Comparison of ENCODE assay signal across 17 mouse cellular contexts in the genomic region with DNA sequence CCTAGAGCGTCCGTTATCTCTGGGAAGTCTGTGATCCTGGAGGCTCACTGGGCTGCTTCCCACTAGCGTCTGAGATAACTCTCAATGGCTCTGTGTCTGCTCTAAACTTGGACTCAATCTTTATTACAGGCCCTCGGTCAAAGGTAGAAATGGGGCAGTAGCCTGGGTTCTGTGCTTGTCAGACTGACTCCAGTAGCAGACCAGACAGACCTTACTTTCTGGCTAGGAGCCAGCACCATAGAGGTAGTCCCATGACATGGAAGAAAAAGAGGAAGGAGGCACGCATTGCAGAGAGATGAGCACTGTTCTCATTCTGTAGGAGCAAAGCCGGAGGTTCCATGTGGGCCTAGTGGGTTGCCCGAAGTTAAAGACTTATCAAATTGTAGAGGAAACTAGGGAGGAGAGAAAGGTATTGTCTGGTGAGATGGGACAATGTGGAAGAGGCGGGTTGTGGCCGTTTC. TPM values are rescaled to one million over a fixed set of nuclear protein-coding genes. Genes with fewer than 3 reads are reported as not detected.
DNase-seq lines count a peak whose midpoint lies in the region; ATAC-seq and TF ChIP-seq lines count a peak whose summit lies in the region.
"Had no signal": no experiment of that assay in that cellular context is flagged by ENCODE, and none has a peak within 500 bp of the region (broad histone marks: within the 10 kb centered on the region; RNA-seq: fewer than 3 reads in every experiment).

No protein-coding gene starts in this region.

- no peak for DNase-seq in heart, postnatal 36 days
- DNase-seq in lung, embryonic 14.5 days = no peak
- no peak for DNase-seq in lung, postnatal 25 days (ENCODE audit: low spot score)
- DNase-seq in embryo, embryonic 10.5 days (ENCODE audit: low spot score) = no peak
- no peak for DNase-seq in urinary bladder, postnatal 4 days (ENCODE audit: low spot score in 2 of 2)
- DNase-seq: cerebellum, adult 9-11 months; gastrocnemius, postnatal 10 days; heart, postnatal 4 days; right cerebral cortex, postnatal 14 days; thymus, postnatal 4 days had no signal

- H3K27me3 ChIP-seq in heart, embryonic 14.5 days (ENCODE audit: control insufficient read depth, insufficient read depth, low read length) = peaks cover 32% of the 10 kb centered on the region
- H3K27me3 ChIP-seq in lung, embryonic 14.5 days (ENCODE audit: insufficient read depth, low read length) = peaks cover 17% of the 10 kb centered on the region; the same call in 1 of the 2 replicates
- peaks cover 41% of the 10 kb centered on the region for H3K27me3 ChIP-seq in embryonic facial prominence, embryonic 13.5 days

- H3K9ac ChIP-seq in heart, embryonic 14.5 days (ENCODE audit: low read length) = no peak overlapping the region
- H3K9ac ChIP-seq in lung, embryonic 14.5 days = no peak overlapping the region
- H3K9ac ChIP-seq in embryonic facial prominence, embryonic 13.5 days = no peak overlapping the region

- no peaks in the 10 kb centered on the region for H3K36me3 ChIP-seq in heart, embryonic 14.5 days (ENCODE audit: control insufficient read depth, insufficient read depth, low read length)
- H3K36me3 ChIP-seq in lung, embryonic 14.5 days (ENCODE audit: insufficient read depth) = no peaks in the 10 kb centered on the region
- H3K36me3 ChIP-seq in embryonic facial prominence, embryonic 13.5 days = no peaks in the 10 kb centered on the region

- no peaks in the 10 kb centered on the region for H3K9me3 ChIP-seq in heart, embryonic 14.5 days (ENCODE audit: control insufficient read depth, low read length)
- no peaks in the 10 kb centered on the region for H3K9me3 ChIP-seq in lung, embryonic 14.5 days (ENCODE audit: low read depth, low read length)
- no peaks in the 10 kb centered on the region for H3K9me3 ChIP-seq in embryonic facial prominence, embryonic 13.5 days

- ATAC-seq in heart, embryonic 14.5 days (ENCODE audit: insufficient number of reproducible peaks, insufficient read depth, low FRiP score, low read depth) = no peak
- ATAC-seq in lung, embryonic 14.5 days (ENCODE audit: insufficient read depth) = no peak
- ATAC-seq in embryonic facial prominence, embryonic 13.5 days (ENCODE audit: insufficient number of reproducible peaks, insufficient read depth, low FRiP score, low TSS enrichment, low read depth) = no peak
- ATAC-seq in megakaryocyte, adult 5-6 weeks (ENCODE audit: poor library complexity, severe bottlenecking) = peak; percentile 68
- ATAC-seq: forebrain, embryonic 16.5 days had no signal

- WGBS in heart, embryonic 14.5 days = 47% methylated on average over 9 of the region's 9 CpGs
- 55% methylated on average over 9 of the region's 9 CpGs for WGBS in lung, embryonic 14.5 days
- 58% methylated on average over 9 of the region's 9 CpGs for WGBS in embryonic facial prominence, embryonic 13.5 days

- peaks cover 6 to 8% of the 10 kb centered on the region in 2 experiments; a peak in 3 of 4 replicates for H3K4me1 ChIP-seq in heart, embryonic 14.5 days (ENCODE audit: control insufficient read depth in 2 of 2, insufficient read depth in 2 of 2, low read length in 2 of 2)
- H3K4me1 ChIP-seq in lung, embryonic 14.5 days (ENCODE audit: insufficient read depth) = no peaks in the 10 kb centered on the region
- H3K4me1 ChIP-seq in embryonic facial prominence, embryonic 13.5 days = peaks cover 16% of the 10 kb centered on the region

- peak overlapping the region; percentile 60 for H3K4me2 ChIP-seq in heart, embryonic 14.5 days (ENCODE audit: low read length)
- H3K4me2 ChIP-seq in lung, embryonic 14.5 days = peak overlapping the region; percentile 57
- peak overlapping the region; percentile 64 for H3K4me2 ChIP-seq in embryonic facial prominence, embryonic 13.5 days

- no peak overlapping the region for H3K4me3 ChIP-seq in heart, embryonic 14.5 days (ENCODE audit: control insufficient read depth in 1 of 2, insufficient read depth in 1 of 2, low read depth in 1 of 2, low read length in 2 of 2)
- H3K4me3 ChIP-seq in lung, embryonic 14.5 days (ENCODE audit: low read depth, low read length) = no peak overlapping the region
- peak overlapping the region; percentile 37; the same call in 1 of the 2 replicates for H3K4me3 ChIP-seq in embryonic facial prominence, embryonic 13.5 days

- intact Hi-C loops in heart, postnatal 36 days (cut with DNase I) = no loop called here

- H3K27ac ChIP-seq in heart, embryonic 14.5 days (replicated peaks in 1 of 2; ENCODE audit: control insufficient read depth in 1 of 2, insufficient read depth in 1 of 2, low read depth in 2 of 2, low read length in 2 of 2) = no peak overlapping the region
- H3K27ac ChIP-seq in lung, embryonic 14.5 days (ENCODE audit: low read depth) = no peak overlapping the region
- H3K27ac ChIP-seq in embryonic facial prominence, embryonic 13.5 days = no peak overlapping the region

- no peak for TF ChIP-seq CTCF in lung, embryonic 14.5 days (IDR thresholded peaks at IDR 0.05; ENCODE audit: low read depth)

RNA-seq across cellular contexts. Expression of gene Mcoln3, which starts 0.8 kb away (rescaled TPM):
- 0.97 and 0.98 TPM in 2 replicates for polyA plus RNA-seq in heart, embryonic 14.5 days (2014; fragmentation: Nextera tagmentation; extraction: Ambion mirVana)
- not detected for total RNA-seq in heart, postnatal 36 days (2021)
- 0.61 and 1.0 TPM in 2 replicates for polyA plus RNA-seq in lung, embryonic 14.5 days (2014; fragmentation: Nextera tagmentation; extraction: Ambion mirVana)
- 3.9 and 5.7 TPM in 2 replicates for polyA plus RNA-seq in embryonic facial prominence, embryonic 13.5 days (2015; fragmentation: Nextera tagmentation; extraction: Ambion mirVana)
- not detected in 2 replicates for total RNA-seq in megakaryocyte, adult 5-6 weeks (2015)
- 0.07 TPM in 1 of 2 replicates, not detected in the other for total RNA-seq in megakaryocyte, adult 5-6 weeks (2017)
- total RNA-seq: gastrocnemius, postnatal 10 days; layer of hippocampus, adult 18-20 months; left cerebral cortex, adult 8-10 months had no signal

RNA-seq across cellular contexts. Expression of gene Wdr63, which starts 10.1 kb away (rescaled TPM):
- not detected in 2 replicates for polyA plus RNA-seq in heart, embryonic 14.5 days (2014; fragmentation: Nextera tagmentation; extraction: Ambion mirVana)
- not detected for total RNA-seq in heart, postnatal 36 days (2021)
- 0.12 TPM in 1 of 2 replicates, not detected in the other for polyA plus RNA-seq in lung, embryonic 14.5 days (2014; fragmentation: Nextera tagmentation; extraction: Ambion mirVana)
- 0.48 TPM in 1 of 2 replicates, not detected in the other for polyA plus RNA-seq in embryonic facial prominence, embryonic 13.5 days (2015; fragmentation: Nextera tagmentation; extraction: Ambion mirVana)
- total RNA-seq in megakaryocyte, adult 5-6 weeks (2015) = not detected in 2 replicates
- total RNA-seq in megakaryocyte, adult 5-6 weeks (2017) = not detected in 2 replicates
- total RNA-seq: gastrocnemius, postnatal 10 days; megakaryocyte-erythroid progenitor cell, adult 5-6 weeks had no signal

RNA-seq across cellular contexts. Expression of gene Mcoln2, which starts 31.6 kb away (rescaled TPM):
- polyA plus RNA-seq in heart, embryonic 14.5 days (2014; fragmentation: Nextera tagmentation; extraction: Ambion mirVana) = 0.23 and 0.47 TPM in 2 replicates
- under 1 TPM; 0.22 to 0.25 TPM for total RNA-seq in heart, postnatal 36 days (2021)
- polyA plus RNA-seq in lung, embryonic 14.5 days (2014; fragmentation: Nextera tagmentation; extraction: Ambion mirVana) = 0.32 and 0.33 TPM in 2 replicates
- 0.51 and 0.58 TPM in 2 replicates for polyA plus RNA-seq in embryonic facial prominence, embryonic 13.5 days (2015; fragmentation: Nextera tagmentation; extraction: Ambion mirVana)
- 0.47 and 3.3 TPM in 2 replicates for total RNA-seq in megakaryocyte, adult 5-6 weeks (2015)
- 0.33 and 2.2 TPM in 2 replicates for total RNA-seq in megakaryocyte, adult 5-6 weeks (2017)
- total RNA-seq: layer of hippocampus, adult 18-20 months; left cerebral cortex, adult 8-10 months had no signal
- polyA plus RNA-seq: forebrain, embryonic 16.5 days had no signal
